Mouse (Mus musculus): ENCODE results near the gene Prodh2. TPM values are rescaled to one million over a fixed set of nuclear protein-coding genes. Genes with fewer than 3 reads are reported as not detected.

Gene Prodh2
- total RNA-seq, 2 experiments from 2014 or later: 1.2 TPM; not detected in 1

Small RNA genes within 50 kb of the gene (microRNA-seq; reads per million reads assigned to microRNA genes)
- gene Gm38670 (ENCODE audit: borderline number of aligned reads in 2 of 2): 0.95 to 2.4 reads per million in 2 experiments

Other genes starting within 250 kb of the Prodh2 start
- gene Thap8, start 213.5 kb upstream of the Prodh2 start, total RNA-seq (2021): under 1 TPM; 0.38 to 0.46 TPM
- gene Wdr62, start 213.2 kb upstream of the Prodh2 start, total RNA-seq (2021): 1 to 10 TPM; 4.9 to 6.7 TPM
- 10 to 100 TPM; 22.6 to 24.3 TPM for gene Clip3, start 201.9 kb upstream of the Prodh2 start, total RNA-seq (2021)
- gene Alkbh6, start 184.9 kb upstream of the Prodh2 start, total RNA-seq (2021): 10 to 100 TPM; 56.3 to 74.8 TPM
- gene Syne4, start 178.8 kb upstream of the Prodh2 start, total RNA-seq (2021): 10 to 100 TPM; 21.8 to 31.5 TPM
- gene E130208F15Rik, start 171.9 kb upstream of the Prodh2 start, total RNA-seq (2021): 1 to 10 TPM in 1 of 2 experiments, under 1 TPM in 1; 0.63 to 1.0 TPM
- gene Sdhaf1, start 169.7 kb upstream of the Prodh2 start, total RNA-seq (2021): 10 to 100 TPM in 1 of 2 experiments, 1 to 10 TPM in 1; 8.8 to 12.0 TPM
- gene Lrfn3, start 130.8 kb upstream of the Prodh2 start, total RNA-seq (2021): 1 to 10 TPM; 6.7 to 8.5 TPM
- 10 to 100 TPM; 34.7 to 68.5 TPM for gene Tyrobp, start 79.9 kb upstream of the Prodh2 start, total RNA-seq (2021)
- gene Hcst, start 73.8 kb upstream of the Prodh2 start, total RNA-seq (2021): 1 to 10 TPM; 1.5 to 1.9 TPM
- gene Nfkbid, start 71.9 kb upstream of the Prodh2 start, total RNA-seq (2021): 1 to 10 TPM; 1.6 to 2.0 TPM
- gene Aplp1, start 48.1 kb upstream of the Prodh2 start, total RNA-seq (2021): 10 to 100 TPM; 31.8 to 40.6 TPM
- not detected for gene Kirrel2, start 35.9 kb upstream of the Prodh2 start, total RNA-seq (2021)
- not detected for gene Nphs1, start 35.3 kb upstream of the Prodh2 start, total RNA-seq (2021)
- gene Arhgap33, start 41.4 kb downstream of the Prodh2 start, total RNA-seq (2021): 1 to 10 TPM; 1.8 to 2.7 TPM
- 10 to 100 TPM; 26.3 to 34.9 TPM for gene Hspb6, start 58.6 kb downstream of the Prodh2 start, total RNA-seq (2021)
- gene Proser3, start 58.7 kb downstream of the Prodh2 start, total RNA-seq (2021): 1 to 10 TPM; 6.5 to 6.9 TPM
- 10 to 100 TPM; 47.0 to 59.3 TPM for gene Lin37, start 66.2 kb downstream of the Prodh2 start, total RNA-seq (2021)
- 10 to 100 TPM; 67.1 to 67.4 TPM for gene U2af1l4, start 69.7 kb downstream of the Prodh2 start, total RNA-seq (2021)
- gene Gm49396, start 69.7 kb downstream of the Prodh2 start, total RNA-seq (2021): 1 to 10 TPM; 4.6 to 8.2 TPM
- 100 to 1,000 TPM; 130 to 154 TPM for gene Psenen, start 70.0 kb downstream of the Prodh2 start, total RNA-seq (2021)
- 1 to 10 TPM; 3.6 to 4.3 TPM for gene Igflr1, start 71.8 kb downstream of the Prodh2 start, total RNA-seq (2021)
- gene Kmt2b, start 95.1 kb downstream of the Prodh2 start, total RNA-seq (2021): 10 to 100 TPM; 37.8 to 56.6 TPM
- gene Zbtb32, start 105.3 kb downstream of the Prodh2 start, total RNA-seq (2021): under 1 TPM in 1 of 2 experiments, not detected in 1; 0.83 TPM
- gene Upk1a, start 119.2 kb downstream of the Prodh2 start, total RNA-seq (2021): under 1 TPM; 0.19 to 0.20 TPM
- gene Cox6b1, start 132.5 kb downstream of the Prodh2 start, total RNA-seq (2021): 1,000 to 10,000 TPM; 1,148 to 1,842 TPM
- gene Etv2, start 142.2 kb downstream of the Prodh2 start, total RNA-seq (2021): not detected
- gene Rbm42, start 156.7 kb downstream of the Prodh2 start, total RNA-seq (2021): 10 to 100 TPM; 84.9 to 86.7 TPM
- 1 to 10 TPM; 6.9 to 7.9 TPM for gene Haus5, start 171.4 kb downstream of the Prodh2 start, total RNA-seq (2021)
- not detected for gene Pmis2, start 178.0 kb downstream of the Prodh2 start, total RNA-seq (2021)
- 1 to 10 TPM; 2.7 to 6.4 TPM for gene 2200002J24Rik, start 205.3 kb downstream of the Prodh2 start, total RNA-seq (2021)
- 1 to 10 TPM; 1.3 to 2.6 TPM for gene Atp4a, start 218.6 kb downstream of the Prodh2 start, total RNA-seq (2021)
- gene Tmem147, start 235.9 kb downstream of the Prodh2 start, total RNA-seq (2021): 100 to 1,000 TPM; 197 to 214 TPM